Mouse (Mus musculus): ENCODE measurements around the gene Scyl2.

- TF ChIP-seq CTCF (IDR thresholded peaks at IDR 0.05; ENCODE audit: borderline replicate concordance, insufficient read depth, low read length) (no peak), POLR2A (IDR thresholded peaks at IDR 0.05; ENCODE audit: low read depth, low read length) (no peak)
Measured at GRCm38 (mm10) chr10:89697956-89698355, 11.9 kb upstream of the Scyl2 start.
